Mouse (Mus musculus): Measurements from ENCODE around the gene Lgr6.

Gene Lgr6

DNA sequence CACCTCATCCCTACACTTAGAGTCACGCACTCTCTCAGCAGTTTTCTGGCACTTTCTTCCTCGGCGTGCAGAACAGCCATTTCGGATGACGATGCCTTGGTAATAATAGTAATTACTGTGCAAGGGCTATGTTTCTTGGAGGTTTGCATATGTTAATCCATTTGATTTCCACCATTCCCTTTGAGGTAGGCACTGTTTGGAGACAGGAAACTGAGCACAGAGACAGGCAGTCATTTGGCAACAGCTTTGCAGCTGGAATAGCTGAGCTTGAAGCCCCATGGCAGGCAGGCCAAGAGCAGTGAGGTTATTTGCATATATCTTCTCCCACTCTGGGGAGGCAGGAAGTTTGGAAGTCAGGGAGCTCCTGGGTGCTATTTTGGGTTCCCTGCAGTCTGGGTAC lies 93.2 kb downstream of the Lgr6 start:
- no peak for DNase-seq

DNA sequence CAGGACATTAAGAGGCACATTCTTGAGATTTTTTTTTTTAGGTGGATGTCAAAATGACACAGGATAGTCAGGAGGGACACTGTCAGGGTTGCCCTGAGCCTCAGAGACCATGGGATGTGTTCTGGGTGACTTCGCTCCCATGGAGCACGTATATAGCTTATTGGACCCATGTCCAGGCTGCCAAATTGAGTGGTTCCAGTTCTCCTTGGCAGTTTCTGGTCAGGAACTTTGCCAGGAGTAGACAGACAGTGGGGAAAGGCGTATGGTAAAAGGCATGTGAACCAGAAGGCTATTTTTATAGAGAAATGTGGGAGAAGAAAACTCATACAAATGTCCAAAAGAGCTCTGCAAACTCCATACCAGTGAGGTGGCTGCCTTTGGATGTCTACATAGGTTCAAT lies 95.2 kb downstream of the Lgr6 start:
- DNase-seq = no peak

GRCm38 (mm10) chr1:135005696-135006095 lies 99.4 kb downstream of the Lgr6 start:
- no peak for DNase-seq

DNA sequence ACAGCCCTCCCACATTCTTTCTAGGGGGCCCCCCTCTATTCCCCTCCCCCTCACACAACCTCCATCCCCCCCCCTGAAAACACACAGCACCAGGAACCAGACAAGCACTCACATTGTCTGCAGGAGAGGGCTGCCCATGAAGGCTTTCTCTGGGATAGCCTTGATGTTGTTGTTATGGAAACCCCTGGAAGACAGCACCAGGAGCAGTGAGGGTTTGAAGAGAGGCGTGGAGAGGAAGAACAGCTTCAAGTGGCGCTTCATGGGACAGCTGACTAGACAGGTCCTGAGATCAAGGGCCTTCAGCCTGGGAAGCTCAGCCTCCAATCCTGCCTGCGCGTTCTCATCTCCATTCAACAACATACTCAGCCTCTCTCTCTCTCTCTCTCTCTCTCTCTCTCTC lies 101.7 kb downstream of the Lgr6 start:
- no peak for DNase-seq

GRCm38 (mm10) chr1:135000527-135000926 lies 104.5 kb downstream of the Lgr6 start:
- peak; percentile 18 to 30 for DNase-seq

DNA sequence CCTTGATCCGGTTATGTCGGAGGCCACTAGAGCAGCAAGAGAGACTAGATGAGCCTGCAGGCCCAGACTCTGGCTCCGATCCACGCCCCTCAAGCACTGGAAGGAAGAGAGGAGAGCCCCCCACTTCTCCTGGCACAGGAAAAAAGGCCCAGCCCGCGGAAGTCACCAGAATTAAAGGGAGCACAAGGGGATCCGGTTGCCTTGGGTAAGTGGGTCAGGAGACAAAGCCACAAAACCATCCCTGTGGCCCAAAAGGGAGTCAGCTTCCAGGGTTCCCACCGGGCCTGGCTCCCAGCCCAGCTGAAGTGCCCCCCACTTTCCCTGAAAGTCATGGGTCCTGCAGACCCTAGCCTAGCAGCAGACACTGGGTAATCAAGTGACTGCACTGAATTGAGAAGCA lies 106.8 kb downstream of the Lgr6 start:
- DNase-seq = no peak

- no peak for DNase-seq
Measured at GRCm38 (mm10) chr1:134997568-134997967, 107.5 kb downstream of the Lgr6 start.

DNA sequence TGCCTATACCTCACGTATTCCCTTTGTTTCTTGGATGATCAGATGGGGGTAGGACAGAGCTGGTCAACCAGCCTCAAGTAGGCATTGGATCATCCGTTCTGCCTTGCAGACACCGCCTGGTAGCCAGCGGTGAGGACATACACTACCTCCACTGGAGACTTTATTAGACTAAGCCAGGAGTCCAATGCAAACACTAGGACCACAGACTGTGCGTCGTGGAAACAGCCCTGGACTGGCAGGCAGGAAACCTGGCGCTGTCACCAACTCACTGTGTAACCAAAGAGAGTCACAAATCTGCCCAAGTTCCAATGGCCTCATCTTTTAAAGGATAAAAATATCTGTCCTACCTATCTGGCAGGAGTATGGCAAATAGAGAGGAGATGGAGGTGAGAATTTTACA lies 108.6 kb downstream of the Lgr6 start:
- DNase-seq = no peak

- no peak for DNase-seq
Measured at GRCm38 (mm10) chr1:134995954-134996353, 109.1 kb downstream of the Lgr6 start.

DNA sequence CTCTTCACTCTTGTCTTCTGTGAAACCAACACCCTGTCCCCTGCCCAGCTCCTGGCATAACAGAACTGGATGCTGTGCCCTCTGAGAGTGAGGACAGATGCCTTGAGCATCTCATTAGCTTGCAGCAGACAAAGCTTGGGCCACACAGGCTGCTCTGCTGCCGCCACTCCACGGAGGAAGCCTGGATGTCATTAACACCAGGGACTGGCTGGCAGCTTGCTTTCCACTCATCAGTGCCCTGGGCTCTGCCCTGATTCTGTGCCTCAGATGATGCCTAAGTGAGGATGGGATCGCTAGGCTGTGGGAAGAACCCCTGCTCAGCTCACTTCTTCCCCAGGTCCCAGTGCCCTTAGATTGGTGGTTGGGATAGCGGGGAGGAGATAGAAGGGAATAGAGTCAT lies 109.6 kb downstream of the Lgr6 start:
- DNase-seq = no peak

DNA sequence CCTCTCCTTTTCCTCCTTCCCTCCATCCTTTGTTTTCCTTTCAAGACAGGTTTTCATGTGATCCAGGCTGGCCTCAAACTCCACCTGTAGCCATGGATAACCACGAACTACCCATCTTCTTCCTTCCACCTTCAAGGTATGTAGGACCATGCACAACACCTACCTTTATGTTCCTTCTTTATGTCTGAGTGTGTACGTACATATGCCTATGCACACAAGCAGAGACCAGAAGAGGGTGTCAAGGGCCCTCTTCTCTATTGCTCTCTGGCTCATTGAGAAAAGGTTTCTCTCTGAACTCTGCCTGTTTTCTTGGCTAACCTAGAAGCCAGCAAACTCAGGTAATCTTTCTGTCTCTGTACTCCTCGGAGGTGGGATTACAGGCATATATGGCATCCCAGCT lies 110.3 kb downstream of the Lgr6 start:
- DNase-seq = no peak

DNA sequence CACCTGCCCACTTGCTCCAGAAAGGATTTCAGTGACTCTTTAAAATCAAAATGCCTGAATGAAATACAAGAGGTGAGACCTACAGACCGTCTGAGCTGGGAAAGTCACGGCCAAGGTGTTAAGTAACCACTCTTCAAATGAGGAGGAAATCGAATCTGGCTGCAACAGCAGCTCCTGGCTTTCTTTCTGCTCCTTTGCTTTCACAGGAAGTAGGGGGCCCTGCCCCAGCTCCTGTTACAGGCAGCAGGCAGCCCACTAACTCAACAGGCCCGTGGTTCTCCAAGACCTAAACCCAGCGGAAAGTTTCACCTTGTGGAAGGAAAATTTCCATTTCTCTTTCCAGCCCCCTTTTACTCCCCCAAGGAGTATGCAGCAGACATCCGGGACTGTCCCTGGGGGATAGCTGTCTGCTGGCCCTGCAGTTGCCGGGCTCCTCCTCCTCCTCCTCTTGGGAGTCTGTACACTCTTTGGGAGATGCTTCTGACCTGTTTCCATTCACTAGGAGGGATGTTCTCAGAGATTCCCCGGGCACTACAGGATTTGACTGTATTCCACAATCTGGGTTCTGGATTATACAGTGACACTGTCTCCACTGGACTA lies 112.9 kb downstream of the Lgr6 start:
- DNase-seq = no peak

GRCm38 (mm10) chr1:134989372-134989771 lies 115.7 kb downstream of the Lgr6 start:
- peak; percentile 63 to 65 for DNase-seq

GRCm38 (mm10) chr1:134987962-134988341 lies 117.1 kb downstream of the Lgr6 start:
- no peak for DNase-seq

GRCm38 (mm10) chr1:134987173-134987961 lies 117.7 kb downstream of the Lgr6 start:
- DNase-seq = peak in 1 of 2 experiments; percentile 21

- DNase-seq = no peak
Measured at GRCm38 (mm10) chr1:134972920-134973319, 132.2 kb downstream of the Lgr6 start.

DNA sequence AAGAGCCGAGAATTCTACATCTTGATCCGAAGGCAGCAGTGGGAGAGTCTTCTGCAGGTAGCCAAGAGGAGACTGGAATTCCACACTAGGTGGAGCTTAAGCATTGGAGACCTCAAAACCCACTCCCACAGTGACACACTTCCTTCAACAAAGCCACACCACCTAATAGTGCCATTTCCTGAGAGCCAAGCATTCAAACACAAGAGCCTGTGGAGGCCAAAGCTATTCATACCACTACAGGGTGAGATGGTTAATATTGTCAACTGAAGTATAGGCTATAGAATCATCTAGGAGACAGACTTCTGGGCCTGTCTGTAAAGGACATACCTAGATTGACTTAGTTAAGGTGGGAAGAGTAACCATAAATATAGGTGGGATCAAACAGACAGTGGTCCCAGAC lies 139.6 kb downstream of the Lgr6 start:
- DNase-seq = no peak

DNA sequence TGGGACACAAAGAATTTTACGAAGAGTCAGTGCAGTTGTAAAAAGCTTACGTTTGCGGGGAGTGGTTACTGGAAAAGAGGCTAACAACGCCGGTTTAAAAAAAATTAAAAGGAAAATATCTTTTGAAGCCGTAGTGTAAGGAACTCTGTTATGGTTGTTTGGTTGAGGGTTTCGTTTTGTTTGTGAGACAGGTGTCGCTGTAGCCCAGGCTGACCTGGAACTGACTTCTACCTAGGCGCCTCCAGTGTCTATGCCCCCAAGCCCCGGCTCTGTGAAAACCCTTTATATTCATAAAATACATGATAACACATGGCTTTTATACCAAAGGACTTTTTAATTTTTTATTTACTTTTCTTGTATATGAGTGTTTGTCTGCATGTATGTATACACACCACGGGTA lies 142.3 kb downstream of the Lgr6 start:
- DNase-seq = peak; percentile 43 to 44

DNA sequence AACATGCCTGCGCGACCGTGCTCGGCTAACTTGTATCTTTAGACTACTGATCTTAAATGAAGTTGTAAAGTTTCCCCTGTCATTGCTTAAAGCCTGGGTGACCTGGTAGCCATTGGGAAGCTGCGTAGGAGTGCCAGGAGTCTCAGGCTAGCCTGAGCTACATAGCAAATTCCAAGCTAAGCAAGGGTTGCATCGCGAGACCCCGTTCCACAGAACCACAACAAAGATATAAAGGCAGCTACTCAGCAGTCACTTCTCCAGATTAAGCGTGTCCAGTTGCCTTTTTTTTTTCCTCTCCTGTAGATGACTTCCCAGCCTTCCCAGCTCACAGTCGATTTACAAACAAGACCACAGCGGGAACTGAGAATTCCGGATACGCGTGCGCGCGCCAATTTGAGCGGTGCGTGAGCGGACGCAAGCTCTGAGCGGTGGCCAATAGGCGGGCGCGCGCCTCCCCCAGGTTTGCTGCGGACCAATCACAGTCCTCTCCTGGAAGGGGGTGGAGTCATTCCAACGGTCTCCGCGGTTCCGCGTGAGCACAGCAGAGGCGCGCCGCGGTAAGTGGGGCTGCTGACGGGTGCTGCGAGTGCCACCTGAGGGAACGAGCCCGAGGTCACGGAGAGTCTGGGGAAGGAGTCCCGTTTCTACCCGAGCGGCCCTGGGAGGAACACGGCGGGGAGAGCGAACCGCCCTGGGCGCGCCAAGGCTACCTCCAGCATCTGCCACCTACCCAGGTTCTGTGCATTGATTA lies 142.8 kb downstream of the Lgr6 start, which contains the start of gene Ube2t:
Gene Ube2t, plus strand, starts transcription at position 513 of the 751 bp plus-strand sequence.
- peak; percentile 97 for DNase-seq

GRCm38 (mm10) chr1:134960634-134961033 lies 144.4 kb downstream of the Lgr6 start:
- no peak for DNase-seq

DNA sequence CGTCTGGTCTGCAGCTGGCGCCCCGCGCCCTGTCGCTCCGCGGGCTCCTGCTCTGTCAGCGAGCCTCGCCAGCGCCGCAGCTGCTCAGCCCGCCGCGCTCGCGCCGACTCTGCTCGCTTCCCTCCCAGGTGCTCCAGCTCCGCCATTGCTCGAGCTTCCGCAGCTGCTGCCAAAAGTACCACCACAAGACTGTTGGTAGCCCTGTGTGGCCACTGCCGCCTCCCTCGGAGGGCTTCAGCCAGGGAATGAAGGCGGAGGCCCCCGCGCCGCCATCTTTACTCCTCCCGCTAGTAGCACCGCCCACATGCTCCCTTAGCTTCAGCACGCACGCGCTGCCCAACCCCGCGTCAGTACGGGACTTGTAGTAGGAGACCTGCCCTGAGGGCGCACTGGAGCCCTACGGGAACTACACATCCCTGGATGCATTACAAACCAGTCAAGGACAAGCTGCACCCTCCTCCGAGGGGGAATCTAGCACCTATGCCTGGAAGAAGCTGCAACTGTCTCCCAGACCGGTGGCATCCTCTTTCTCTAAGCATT lies 149.4 kb downstream of the Lgr6 start, which contains the start of gene Ppp1r12b:
Gene Ppp1r12b, minus strand, starts transcription at position 306 of the 540 bp plus-strand sequence.
- peak; percentile 90 to 93 for DNase-seq

- no peak for DNase-seq
Measured at GRCm38 (mm10) chr1:134955050-134955636, 149.9 kb downstream of the Lgr6 start.

DNA sequence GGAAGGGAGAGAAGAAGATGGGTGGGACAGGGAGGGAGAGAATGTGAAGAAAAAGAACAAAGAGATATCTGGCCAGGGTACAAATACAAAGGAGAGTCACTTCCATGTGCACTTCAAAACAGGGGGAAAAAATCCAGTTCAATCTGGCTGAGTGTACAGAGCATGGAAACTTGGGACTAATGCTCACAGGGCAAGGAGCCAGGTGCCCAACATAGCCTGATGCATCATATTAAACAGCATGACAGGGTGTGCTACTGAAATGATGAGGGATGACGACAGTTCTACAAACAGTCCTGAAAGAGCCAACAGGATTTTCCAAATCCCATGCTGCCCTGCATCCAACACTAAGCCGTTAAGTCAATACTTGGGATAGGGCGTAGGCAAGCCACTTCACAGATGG lies 155.1 kb downstream of the Lgr6 start:
- no peak for DNase-seq

Measured in thymus, postnatal 36 days (tissue).